Comparison of ENCODE assay signal across 11 mouse cellular contexts in genomic region chr7:118104458-118105052, GRCm38 (mm10). TPM values are rescaled to one million over a fixed set of nuclear protein-coding genes. Genes with fewer than 3 reads are reported as not detected.
DNase-seq lines count a peak whose midpoint lies in the region; ATAC-seq and TF ChIP-seq lines count a peak whose summit lies in the region.
"Had no signal": no experiment of that assay in that cellular context is flagged by ENCODE, and none has a peak within 500 bp of the region (broad histone marks: within the 10 kb centered on the region; RNA-seq: fewer than 3 reads in every experiment).

No protein-coding gene starts in this region.

- H3K36me3 ChIP-seq in CH12.LX (replicated peaks in 1 of 2; ENCODE audit: control insufficient read depth in 1 of 2, insufficient read depth in 1 of 2, low read length in 1 of 2): peaks cover 47 to 67% of the 10 kb centered on the region in 2 experiments
- peaks cover 46% of the 10 kb centered on the region for H3K36me3 ChIP-seq in liver, embryonic 16.5 days (ENCODE audit: control insufficient read depth, insufficient read depth)

- peaks cover 9 to 57% of the 10 kb centered on the region in 2 experiments; a peak in 3 of 4 replicates for H3K4me1 ChIP-seq in CH12.LX (ENCODE audit: control insufficient read depth in 1 of 2, insufficient read depth in 2 of 2)
- peaks cover 32% of the 10 kb centered on the region for H3K4me1 ChIP-seq in liver, embryonic 16.5 days (ENCODE audit: control insufficient read depth, low read depth, low read length)
- H3K4me1 ChIP-seq: intestine, embryonic 15.5 days; midbrain, embryonic 12.5 days had no signal

- in situ Hi-C loops in CH12.LX (cut with MboI; ENCODE audit: low pct_ligation_motif_present, low pct_unique_long_range_greater_than_20kb, low sequenced_read_pairs): loop anchor here (25.0 kb wide), 2 partner anchors 617 to 692 kb away; no protein-coding TSS in a partner anchor

- no peak for TF ChIP-seq CTCF in CH12.LX (conservative IDR thresholded peaks at IDR 0.05 in 1 of 2, IDR thresholded peaks at IDR 0.05 in 1 of 2; ENCODE audit: low read depth in 2 of 2, low read length in 2 of 2)

- H3K9ac ChIP-seq in CH12.LX (ENCODE audit: insufficient read depth, low read depth): no peak overlapping the region
- no peak overlapping the region for H3K9ac ChIP-seq in liver, embryonic 16.5 days (ENCODE audit: low read depth, low read length)
- H3K9ac ChIP-seq: intestine, embryonic 15.5 days; midbrain, embryonic 12.5 days had no signal

- peak; percentile 71 for ATAC-seq in liver, embryonic 16.5 days (ENCODE audit: low read depth)

- no peaks in the 10 kb centered on the region for H3K9me3 ChIP-seq in CH12.LX (replicated peaks; ENCODE audit: low read length)
- no peaks in the 10 kb centered on the region for H3K9me3 ChIP-seq in liver, embryonic 16.5 days (replicated peaks; ENCODE audit: control insufficient read depth, low read length)
- H3K9me3 ChIP-seq: intestine, embryonic 15.5 days; midbrain, embryonic 12.5 days had no signal

- dilution Hi-C loops in CH12.LX (cut with MboI; ENCODE audit: extremely low pct_ligation_motif_present, extremely low pct_unique_long_range_greater_than_20kb, low sequenced_read_pairs): no loop called here

- H3K27ac ChIP-seq in CH12.LX (ENCODE audit: insufficient read depth, low read depth): peak overlapping the region; percentile 56
- peak overlapping the region; percentile 61 for H3K27ac ChIP-seq in liver, embryonic 16.5 days (ENCODE audit: low read length)
- H3K27ac ChIP-seq: intestine, embryonic 15.5 days; midbrain, embryonic 12.5 days had no signal

- no peaks in the 10 kb centered on the region for H3K27me3 ChIP-seq in CH12.LX (replicated peaks)
- no peaks in the 10 kb centered on the region for H3K27me3 ChIP-seq in liver, embryonic 16.5 days (ENCODE audit: control insufficient read depth, insufficient read depth, low read depth, low read length)
- H3K27me3 ChIP-seq: intestine, embryonic 15.5 days; midbrain, embryonic 12.5 days had no signal

- 51% methylated on average over 5 of the region's 5 CpGs for WGBS in liver, embryonic 16.5 days (ENCODE audit: insufficient replicate concordance)

- no peak overlapping the region for H3K4me2 ChIP-seq in CH12.LX (ENCODE audit: insufficient read depth, low read depth, poor library complexity, severe bottlenecking)
- no peak overlapping the region for H3K4me2 ChIP-seq in liver, embryonic 16.5 days (ENCODE audit: low read depth, low read length)
- H3K4me2 ChIP-seq: intestine, embryonic 15.5 days; midbrain, embryonic 12.5 days had no signal

- DNase-seq in adrenal gland, postnatal 36 days: peak; percentile 36 to 46
- DNase-seq in adrenal gland, adult 8-10 months: no peak
- peak; percentile 85 for DNase-seq in CH12.LX (ENCODE audit: extremely low read depth)
- DNase-seq in c-Kit-positive CD71-positive TER-119-negative erythroid progenitor cells, embryonic 14.5 days (ENCODE audit: low read depth): peak; percentile 74
- no peak for DNase-seq in spleen, postnatal 10 days (ENCODE audit: low spot score in 2 of 2)
- DNase-seq in cerebellum, adult 8-10 months: no peak
- DNase-seq in urinary bladder, postnatal 4 days (ENCODE audit: low spot score in 2 of 2): no peak
- DNase-seq: gastrocnemius, postnatal 10 days had no signal

- TF ChIP-seq EP300 in CH12.LX (IDR thresholded peaks at IDR 0.05; ENCODE audit: low read length): peak; percentile 65

- H3K79me2 ChIP-seq in CH12.LX (replicated peaks; ENCODE audit: control insufficient read depth, extremely low read depth, insufficient read depth, poor library complexity, severe bottlenecking): peaks cover 23% of the 10 kb centered on the region

- no peak for TF ChIP-seq RAD21 in CH12.LX (IDR thresholded peaks at IDR 0.05; ENCODE audit: low read depth, low read length)

- TF ChIP-seq POLR2A in CH12.LX (IDR thresholded peaks at IDR 0.05; ENCODE audit: low read depth, low read length): peak; percentile 45; the same call in 1 of the 2 replicates

- H3K4me3 ChIP-seq in CH12.LX (replicated peaks in 1 of 3; ENCODE audit: low read depth in 2 of 3, low read length in 2 of 3, poor library complexity in 1 of 3): no peak overlapping the region
- no peak overlapping the region for H3K4me3 ChIP-seq in liver, embryonic 16.5 days (ENCODE audit: low read depth, low read length)
- H3K4me3 ChIP-seq: intestine, embryonic 15.5 days; midbrain, embryonic 12.5 days had no signal

TF ChIP-seq in CH12.LX, 34 proteins besides CTCF, POLR2A, EP300 and RAD21:
- TF ChIP-seq USF1 (IDR thresholded peaks at IDR 0.05; ENCODE audit: low read depth, low read length) (peak; percentile 15; the same call in 1 of the 2 replicates), CHD2 (IDR thresholded peaks at IDR 0.05; ENCODE audit: low read length) (no peak), SIN3A (IDR thresholded peaks at IDR 0.05; ENCODE audit: low read length) (no peak), TBP (conservative IDR thresholded peaks at IDR 0.05; ENCODE audit: low read depth, low read length) (no peak), USF2 (conservative IDR thresholded peaks at IDR 0.05; ENCODE audit: low read depth, low read length) (peak; percentile 32; the same call in 1 of the 2 replicates), E2F4 (IDR thresholded peaks at IDR 0.05; ENCODE audit: insufficient replicate concordance, low read depth, low read length) (no peak), IRF4 (IDR thresholded peaks at IDR 0.05; ENCODE audit: low read depth, low read length) (no peak), MAFK (IDR thresholded peaks at IDR 0.05; ENCODE audit: insufficient replicate concordance, low read length) (peak; percentile 100), RCOR1 (conservative IDR thresholded peaks at IDR 0.05; ENCODE audit: low read depth, low read length) (no peak), UBTF (IDR thresholded peaks at IDR 0.05; ENCODE audit: low read depth, low read length) (no peak), POLR2AphosphoS2 (IDR thresholded peaks at IDR 0.05; ENCODE audit: low read depth, low read length) (no peak; the same call in 1 of the 2 replicates), ETS1 (conservative IDR thresholded peaks at IDR 0.05; ENCODE audit: low read depth, low read length) (peak; percentile 94), JUND (conservative IDR thresholded peaks at IDR 0.05; ENCODE audit: low read depth, low read length) (peak; percentile 85), JUN (IDR thresholded peaks at IDR 0.05; ENCODE audit: insufficient read depth, low read depth, low read length) (peak; percentile 69), MAX (IDR thresholded peaks at IDR 0.05; ENCODE audit: low read length) (no peak), KAT2A (IDR thresholded peaks at IDR 0.05; ENCODE audit: insufficient replicate concordance, low read length) (no peak), BHLHE40 (IDR thresholded peaks at IDR 0.05; ENCODE audit: low read depth, low read length) (peak; percentile 25; the same call in 1 of the 2 replicates), ZMIZ1 (IDR thresholded peaks at IDR 0.05; ENCODE audit: low read depth, low read length) (peak; percentile 25; the same call in 1 of the 2 replicates), SMC3 (IDR thresholded peaks at IDR 0.05; ENCODE audit: low read depth, low read length) (no peak), MEF2A (IDR thresholded peaks at IDR 0.05; ENCODE audit: borderline replicate concordance, low read depth, low read length) (peak; percentile 42; the same call in 1 of the 2 replicates)
TF ChIP-seq in CH12.LX: peak in this region for 9.

RNA-seq across cellular contexts. Expression of gene Rps15a, which starts 11.4 kb away (rescaled TPM):
- 100 to 1,000 TPM; 826 to 831 TPM for total RNA-seq in adrenal gland, postnatal 36 days (2021)
- 1,000 to 10,000 TPM in 1 of 4 experiments, 100 to 1,000 TPM in 3; 763 to 1,011 (median 933) TPM for total RNA-seq in adrenal gland, adult 8-10 months (2022)
- total RNA-seq in CH12.LX (2012; rRNA removed) (2,766 and 3,118 TPM in 2 replicates), CH12.LX (2014; rRNA removed) (2,652 and 2,996 TPM in 2 replicates)
- 774 and 1,002 TPM in 2 replicates for polyA plus RNA-seq in CH12.LX (2012; ENCODE audit: insufficient read length, low read depth)
- polyA plus RNA-seq in liver, embryonic 16.5 days (2015; fragmentation: Nextera tagmentation; extraction: Ambion mirVana): 351 and 403 TPM in 2 replicates

RNA-seq across cellular contexts. Expression of gene Arl6ip1, which starts 24.9 kb away (rescaled TPM):
- total RNA-seq in adrenal gland, postnatal 36 days (2021): 100 to 1,000 TPM; 179 to 182 TPM
- total RNA-seq in adrenal gland, adult 8-10 months (2022): 100 to 1,000 TPM; 178 to 240 (median 198) TPM
- total RNA-seq in CH12.LX (2012; rRNA removed) (195 and 214 TPM in 2 replicates), CH12.LX (2014; rRNA removed) (234 and 274 TPM in 2 replicates)
- 241 and 248 TPM in 2 replicates for polyA plus RNA-seq in CH12.LX (2012; ENCODE audit: insufficient read length, low read depth)
- 283 and 300 TPM in 2 replicates for polyA plus RNA-seq in liver, embryonic 16.5 days (2015; fragmentation: Nextera tagmentation; extraction: Ambion mirVana)

Comparison
In these comparisons a context has a peak if more than half of its experiments do, and no peak if none do; other contexts are left out.
1. DNase-seq: peak in adrenal gland, postnatal 36 days (2 of 2), CH12.LX (single experiment) and c-Kit-positive CD71-positive TER-119-negative erythroid progenitor cells, embryonic 14.5 days (single experiment); none in adrenal gland, adult 8-10 months (single experiment), spleen, postnatal 10 days (0 of 2), cerebellum, adult 8-10 months (single experiment) and urinary bladder, postnatal 4 days (0 of 2).